Mouse (Mus musculus) cerebellum, adult 2 months (tissue): ENCODE measurements at regions not wholly inside any gene's neighbourhood (a gene's known extent, or its start where the extent isn't known, plus 50 kb on each side); places are given as distances from the start of the nearest gene placed in this dataset.

Source experiments
- CTCF ChIP-seq: fragments of 200-500 bp; IDR thresholded peaks from 2 replicates; pipeline ENCODE4 v1.5.1; 2011; ENCODE audit warnings: low read depth, mild to moderate bottlenecking, control low read depth, low read length, moderate library complexity, borderline replicate concordance; ENCODE audit not compliant: insufficient read depth
- POLR2A ChIP-seq: fragments of 200-500 bp; IDR thresholded peaks from 2 replicates; pipeline ENCODE4 v1.6.1; 2011; ENCODE audit warnings: low read length, control low read depth, borderline replicate concordance; ENCODE audit not compliant: insufficient read depth

- TF ChIP-seq CTCF (no peak), POLR2A (no peak)
Measured at GRCm38 (mm10) chr8:126734743-126735487, 141.1 kb upstream of the Irf2bp2 start.
